Mouse (Mus musculus): ENCODE results near the gene Vps29. TPM values are rescaled to one million over a fixed set of nuclear protein-coding genes. Genes with fewer than 3 reads are reported as not detected.

The Vps29 gene
- polyA plus RNA-seq, 1 experiment = 9.2 TPM

- no peak for TF ChIP-seq GATA1 (IDR thresholded peaks at IDR 0.05; ENCODE audit: low read length)
Observed at GRCm38 (mm10) chr5:122378171-122378570, 24.0 kb downstream of the Vps29 start.

DNA sequence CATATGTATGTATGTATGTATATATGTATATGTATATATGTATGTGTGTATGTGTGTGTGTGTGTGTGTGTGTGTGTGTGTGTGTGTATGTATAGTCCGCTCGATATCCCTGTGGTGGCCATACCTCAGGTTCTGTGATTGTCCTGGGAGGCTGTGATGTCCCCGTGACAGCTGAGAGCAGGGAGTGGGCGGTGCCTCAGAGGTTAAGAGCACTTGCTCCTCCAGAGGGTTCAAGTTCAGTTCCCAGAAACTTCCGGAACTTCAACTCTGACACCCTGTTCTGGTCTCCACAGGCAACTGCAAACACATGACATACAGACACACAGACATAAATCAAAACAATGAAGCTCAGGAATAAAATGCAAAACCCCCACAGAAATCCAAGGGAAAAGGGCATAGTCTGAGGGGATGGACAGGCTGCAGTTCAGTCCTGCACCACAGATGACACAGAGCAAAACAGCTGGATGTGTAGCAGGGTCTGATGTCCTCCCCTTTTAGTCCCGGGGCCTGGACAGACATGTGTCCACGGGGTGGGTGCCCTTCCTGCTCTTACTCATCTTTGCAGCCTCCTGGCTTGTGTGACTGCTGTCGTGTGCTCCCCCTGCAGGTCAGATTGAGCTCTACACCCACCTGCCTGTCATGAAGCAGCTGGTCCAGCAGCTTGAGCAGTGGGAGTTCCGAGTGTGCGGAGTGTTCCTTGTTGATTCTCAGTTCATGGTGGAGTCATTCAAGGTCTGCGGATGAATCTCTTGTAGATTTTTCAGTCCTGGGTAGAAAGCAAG is 25.4 kb downstream of the Vps29 start:
- TF ChIP-seq GATA1 (IDR thresholded peaks at IDR 0.05; ENCODE audit: low read length) = no peak

GRCm38 (mm10) chr5:122390006-122390405 is 35.8 kb downstream of the Vps29 start:
- no peak for TF ChIP-seq GATA1 (IDR thresholded peaks at IDR 0.05; ENCODE audit: low read length)

GRCm38 (mm10) chr5:122390671-122391070 is 36.5 kb downstream of the Vps29 start:
- TF ChIP-seq GATA1 (IDR thresholded peaks at IDR 0.05; ENCODE audit: low read length) = no peak

DNA sequence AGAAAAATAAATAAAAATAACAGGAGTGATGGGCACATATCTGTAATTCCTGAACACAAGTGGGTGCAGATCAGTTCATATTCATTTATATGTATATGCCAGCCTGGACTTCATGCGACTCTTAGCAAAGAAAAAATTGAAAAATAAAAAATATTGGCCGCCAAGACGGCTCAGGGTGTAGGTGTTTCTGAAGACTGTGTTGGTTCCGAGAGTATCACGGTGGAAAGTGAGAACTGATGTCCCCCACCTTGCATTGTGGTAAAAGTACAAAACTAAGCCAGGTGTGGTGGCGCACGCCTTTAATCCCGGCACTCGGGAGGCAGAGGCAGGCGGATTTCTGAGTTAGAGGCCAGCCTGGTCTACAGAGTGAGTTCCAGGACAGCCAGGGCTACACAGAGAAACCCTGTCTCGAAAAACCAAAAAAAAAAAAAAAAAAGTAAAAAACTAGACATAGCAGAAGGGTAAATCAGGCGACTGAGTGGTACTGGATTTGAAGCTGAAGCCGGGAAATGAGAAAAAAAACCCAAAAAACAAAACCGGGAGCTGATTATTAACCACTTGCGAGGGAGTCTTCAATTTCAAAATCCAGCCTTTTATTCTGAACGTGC is 37.1 kb downstream of the Vps29 start:
- no peak for TF ChIP-seq GATA1 (IDR thresholded peaks at IDR 0.05; ENCODE audit: low read length)

GRCm38 (mm10) chr5:122391786-122392180 is 37.6 kb downstream of the Vps29 start, which contains the start of gene Arpc3:
Arpc3 (plus strand) TSS chr5:122391878.
- TF ChIP-seq GATA1 (IDR thresholded peaks at IDR 0.05; ENCODE audit: low read length) = no peak

DNA sequence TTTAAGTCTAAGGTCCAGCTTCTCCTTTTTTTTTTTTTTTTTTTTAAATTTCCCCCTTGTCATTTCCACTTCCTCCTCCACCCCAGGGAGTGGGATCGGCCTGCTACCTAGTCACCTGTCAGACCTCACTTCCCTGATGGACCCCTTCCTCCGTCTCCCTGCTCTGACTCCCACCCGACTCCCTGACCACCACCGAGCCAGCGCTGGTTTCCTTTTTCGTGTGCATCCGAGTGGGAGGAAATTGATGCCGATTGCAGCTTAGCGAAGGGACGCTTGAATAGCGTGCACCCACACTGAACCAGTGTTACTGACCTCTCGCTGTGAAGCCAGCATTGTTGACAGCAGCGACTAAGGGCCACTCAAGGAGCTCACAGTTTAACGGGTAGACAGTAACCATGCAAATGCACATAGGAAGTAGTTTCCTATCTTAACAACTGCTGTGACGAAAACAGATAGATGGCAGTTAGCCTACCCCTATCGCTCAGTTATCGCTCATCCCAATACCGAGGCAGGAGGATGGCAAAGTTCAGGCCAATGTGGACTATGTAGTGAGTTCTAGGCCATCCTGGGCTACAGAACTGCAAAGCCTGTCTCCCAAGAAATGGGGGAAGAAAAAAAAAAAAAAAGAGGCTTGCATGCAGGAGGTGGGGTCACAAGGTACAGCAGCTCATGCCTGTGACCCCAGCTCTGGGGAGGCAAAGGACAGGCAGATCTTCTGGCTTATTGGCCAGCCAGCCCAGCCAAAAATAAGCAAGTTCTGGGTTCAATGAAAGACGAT is 38.2 kb downstream of the Vps29 start:
- no peak for TF ChIP-seq GATA1 (IDR thresholded peaks at IDR 0.05; ENCODE audit: low read length)

DNA sequence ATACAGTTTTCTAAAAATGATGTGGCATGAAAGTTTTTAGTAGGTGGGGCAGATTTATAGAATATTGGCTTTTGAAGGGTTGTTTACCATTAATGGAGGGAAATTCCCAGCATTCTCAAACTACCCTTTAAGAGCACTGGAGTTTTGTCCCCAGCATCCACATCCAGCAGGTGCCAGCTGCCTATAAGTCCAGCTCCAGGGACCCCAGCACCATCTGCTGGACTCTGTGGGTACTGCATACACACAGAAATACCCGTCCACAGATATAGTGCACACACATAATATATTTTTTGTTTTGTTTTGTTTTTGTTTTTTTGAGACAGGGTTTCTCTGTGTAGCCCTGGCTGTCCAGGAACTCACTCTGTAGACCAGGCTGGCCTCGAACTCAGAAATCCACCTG is 39.7 kb downstream of the Vps29 start:
- TF ChIP-seq GATA1 (IDR thresholded peaks at IDR 0.05; ENCODE audit: low read length) = no peak

DNA sequence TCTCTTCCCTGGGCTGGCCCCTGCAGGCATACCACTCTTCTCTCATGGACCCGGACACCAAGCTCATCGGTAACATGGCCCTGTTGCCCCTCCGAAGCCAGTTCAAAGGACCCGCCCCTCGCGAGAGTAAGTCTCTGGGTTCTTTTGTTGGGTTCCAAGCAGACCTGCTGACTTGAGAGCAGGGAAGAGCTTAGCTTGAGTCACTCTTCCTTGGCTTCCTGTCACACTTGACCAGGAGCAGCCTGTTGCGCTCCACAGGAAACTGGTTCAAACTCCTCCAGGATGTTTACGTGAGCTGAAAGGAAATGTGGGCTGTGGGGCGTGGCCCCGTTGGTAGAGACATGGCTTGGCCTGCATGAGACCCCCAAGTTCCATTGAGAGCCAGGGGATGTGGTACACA is 42.6 kb downstream of the Vps29 start:
- TF ChIP-seq GATA1 (IDR thresholded peaks at IDR 0.05; ENCODE audit: low read length) = no peak

GRCm38 (mm10) chr5:122397495-122397894 is 43.3 kb downstream of the Vps29 start:
- no peak for TF ChIP-seq GATA1 (IDR thresholded peaks at IDR 0.05; ENCODE audit: low read length)

- no peak for TF ChIP-seq GATA1 (IDR thresholded peaks at IDR 0.05; ENCODE audit: low read length)
Observed at GRCm38 (mm10) chr5:122399871-122400270, 45.7 kb downstream of the Vps29 start.

DNA sequence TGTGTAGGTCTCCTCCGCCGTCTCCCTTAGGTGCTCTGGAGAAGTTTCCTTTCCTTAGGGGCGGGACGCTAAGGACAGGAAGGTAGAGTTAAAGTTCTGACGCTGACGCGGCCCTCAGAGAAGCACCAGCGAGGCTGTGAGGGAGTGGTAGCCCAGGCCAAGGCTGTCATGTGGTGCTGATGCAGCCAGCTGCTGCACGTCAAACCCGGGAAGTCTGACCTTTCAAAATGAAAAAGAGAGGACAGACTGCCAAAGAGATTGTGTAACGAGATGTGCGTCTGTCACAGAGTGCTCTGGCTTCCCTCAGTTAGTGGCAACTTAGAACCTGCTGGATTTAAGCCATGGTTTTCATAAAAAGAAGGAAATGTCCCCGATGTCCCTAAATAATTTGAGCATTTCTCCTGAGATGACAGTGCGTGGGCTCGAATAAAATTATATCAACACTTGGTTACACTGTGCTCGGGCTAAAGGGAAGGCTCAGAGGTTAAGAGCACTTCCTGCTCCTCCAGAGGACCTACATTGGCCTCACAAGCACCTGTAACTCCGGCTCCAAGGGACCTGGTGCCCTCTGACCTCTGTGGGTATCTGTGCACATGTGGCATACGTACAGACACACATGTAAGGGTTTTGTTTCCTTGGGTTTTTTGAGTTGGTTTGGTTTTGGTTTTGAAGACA is 46.6 kb downstream of the Vps29 start:
- TF ChIP-seq GATA1 (IDR thresholded peaks at IDR 0.05; ENCODE audit: low read length) = no peak

DNA sequence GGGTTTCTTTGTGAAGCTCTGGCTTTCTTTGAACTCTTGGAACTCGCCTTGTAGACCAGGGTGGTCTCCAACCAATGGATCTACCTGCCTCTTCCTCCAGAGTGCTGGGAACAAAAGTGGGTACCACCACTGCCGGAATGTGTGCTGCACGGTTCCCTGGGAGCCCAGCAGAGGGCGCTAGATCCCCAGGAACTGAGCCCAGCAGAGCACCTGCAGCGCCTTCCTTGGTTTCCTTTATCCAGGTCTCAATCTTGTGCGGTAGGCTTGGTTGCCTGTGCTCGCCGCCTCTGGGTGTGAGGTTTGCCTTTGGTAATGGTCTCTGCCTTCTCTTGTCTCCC is 47.1 kb downstream of the Vps29 start:
- TF ChIP-seq GATA1 (IDR thresholded peaks at IDR 0.05; ENCODE audit: low read length) = no peak

- TF ChIP-seq GATA1 (IDR thresholded peaks at IDR 0.05; ENCODE audit: low read length) = no peak
Observed at GRCm38 (mm10) chr5:122402160-122402559, 48.0 kb downstream of the Vps29 start.

GRCm38 (mm10) chr5:122402772-122403171 is 48.6 kb downstream of the Vps29 start:
- TF ChIP-seq GATA1 (IDR thresholded peaks at IDR 0.05; ENCODE audit: low read length) = no peak

GRCm38 (mm10) chr5:122403362-122403761 is 49.2 kb downstream of the Vps29 start:
- TF ChIP-seq GATA1 (IDR thresholded peaks at IDR 0.05; ENCODE audit: low read length) = no peak

All from G1E-ER4 (cell line).